Mouse (Mus musculus): ENCODE measurements around the gene Cib4.

DNA sequence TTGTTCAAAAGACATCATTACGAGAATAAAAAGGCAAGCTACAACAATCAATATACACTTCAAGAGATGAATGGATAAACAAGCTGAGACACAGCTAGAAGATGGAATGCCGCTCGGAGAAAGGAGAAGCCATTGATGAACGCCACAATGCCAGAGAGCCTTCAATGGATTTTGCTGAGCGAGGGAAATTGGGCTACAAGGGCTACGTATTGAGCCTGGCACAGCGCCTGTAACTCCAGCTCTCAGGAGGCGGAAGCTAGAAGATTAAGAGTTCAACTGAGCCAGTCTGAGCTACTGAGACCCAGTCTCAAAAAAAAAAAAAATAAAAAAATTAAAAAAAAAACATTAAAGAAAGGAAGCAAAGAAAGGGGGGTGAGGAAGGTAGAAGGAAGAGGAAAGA lies 32.5 kb downstream of the Cib4 start:
- TF ChIP-seq CTCF (IDR thresholded peaks at IDR 0.05; ENCODE audit: borderline replicate concordance, extremely low read depth, insufficient read depth, insufficient read length) (no peak), POLR2A (IDR thresholded peaks at IDR 0.05; ENCODE audit: borderline replicate concordance, extremely low read depth, insufficient read depth, insufficient read length, poor library complexity, severe bottlenecking) (no peak)
